Mouse (Mus musculus) intestine, postnatal 0 days (tissue): Measurements from ENCODE around the gene Cgref1. TPM values are rescaled to one million over a fixed set of nuclear protein-coding genes. Genes with fewer than 3 reads are reported as not detected.

Experiments used
- ATAC-seq: fragments of 200-750 bp; cut with Nextera tagmentation; 2 replicates; pipeline ENCODE4 v1.8.0; 2017; ENCODE audit warnings: mild to moderate bottlenecking, moderate TSS enrichment, moderate library complexity
- H3K27ac ChIP-seq: fragments of 300-500 bp; sonication (generic); 2 replicates; pipeline ENCODE4 v1.5.1; 2014; ENCODE audit warnings: mild to moderate bottlenecking, low read depth, low read length, moderate library complexity
- H3K27me3 ChIP-seq: fragments of 300-500 bp; sonication (generic); replicated peaks from 2 replicates; pipeline ENCODE4 v1.6.1; 2014; ENCODE audit warnings: low read length, mixed read lengths; ENCODE audit not compliant: control insufficient read depth, insufficient read depth
- H3K36me3 ChIP-seq: fragments of 300-500 bp; sonication (generic); 2 replicates; pipeline ENCODE4 v1.6.1; 2014; ENCODE audit warnings: mild to moderate bottlenecking, moderate library complexity; ENCODE audit not compliant: control insufficient read depth, insufficient read depth
- H3K4me1 ChIP-seq: fragments of 300-500 bp; sonication (generic); replicated peaks from 2 replicates; pipeline ENCODE4 v1.6.1; 2014; ENCODE audit warnings: antibody characterized with exemption, low read length, mixed read lengths; ENCODE audit not compliant: control insufficient read depth, insufficient read depth
- H3K4me2 ChIP-seq: fragments of 300-500 bp; sonication (generic); replicated peaks from 2 replicates; pipeline ENCODE4 v1.6.1; 2014; ENCODE audit warnings: low read depth, mild to moderate bottlenecking, moderate library complexity
- H3K4me3 ChIP-seq: fragments of 300-500 bp; sonication (generic); 2 replicates; pipeline ENCODE4 v1.5.1; 2014; ENCODE audit warnings: low read depth, low read length
- H3K9ac ChIP-seq: fragments of 300-500 bp; sonication (generic); 2 replicates; pipeline ENCODE4 v1.6.1; 2014; ENCODE audit warnings: mild to moderate bottlenecking, low read depth, low read length
- H3K9me3 ChIP-seq: fragments of 300-500 bp; sonication (generic); 2 replicates; pipeline ENCODE4 v1.6.1; 2016; ENCODE audit warnings: mixed run types; ENCODE audit not compliant: control insufficient read depth
- CTCF ChIP-seq: sonication (generic); IDR thresholded peaks from 2 replicates; pipeline ENCODE4 v1.5.1; 2016; ENCODE audit warnings: low read depth, mild to moderate bottlenecking, control low read depth, antibody characterized with exemption, moderate library complexity
- WGBS: fragments of 180-500 bp; shearing (Covaris S2); extraction: QIAGEN DNeasy Blood & Tissue Kit; methylation state at CpG from one replicate; pipeline ENCODE4 v1.1.7; 2014; 5-methylcytosine and 5-hydroxymethylcytosine counted together
- polyA plus RNA-seq: library from polyadenylated mRNA; unstranded; fragments of >200 nt; fragmentation: Nextera tagmentation; extraction: Ambion mirVana; gene quantifications from 2 replicates; pipeline ENCODE4 v1.2.1, GENCODE M21; 2015

The Cgref1 gene
- polyA plus RNA-seq, 1 experiment from 2014 or later = 618 TPM

DNA sequence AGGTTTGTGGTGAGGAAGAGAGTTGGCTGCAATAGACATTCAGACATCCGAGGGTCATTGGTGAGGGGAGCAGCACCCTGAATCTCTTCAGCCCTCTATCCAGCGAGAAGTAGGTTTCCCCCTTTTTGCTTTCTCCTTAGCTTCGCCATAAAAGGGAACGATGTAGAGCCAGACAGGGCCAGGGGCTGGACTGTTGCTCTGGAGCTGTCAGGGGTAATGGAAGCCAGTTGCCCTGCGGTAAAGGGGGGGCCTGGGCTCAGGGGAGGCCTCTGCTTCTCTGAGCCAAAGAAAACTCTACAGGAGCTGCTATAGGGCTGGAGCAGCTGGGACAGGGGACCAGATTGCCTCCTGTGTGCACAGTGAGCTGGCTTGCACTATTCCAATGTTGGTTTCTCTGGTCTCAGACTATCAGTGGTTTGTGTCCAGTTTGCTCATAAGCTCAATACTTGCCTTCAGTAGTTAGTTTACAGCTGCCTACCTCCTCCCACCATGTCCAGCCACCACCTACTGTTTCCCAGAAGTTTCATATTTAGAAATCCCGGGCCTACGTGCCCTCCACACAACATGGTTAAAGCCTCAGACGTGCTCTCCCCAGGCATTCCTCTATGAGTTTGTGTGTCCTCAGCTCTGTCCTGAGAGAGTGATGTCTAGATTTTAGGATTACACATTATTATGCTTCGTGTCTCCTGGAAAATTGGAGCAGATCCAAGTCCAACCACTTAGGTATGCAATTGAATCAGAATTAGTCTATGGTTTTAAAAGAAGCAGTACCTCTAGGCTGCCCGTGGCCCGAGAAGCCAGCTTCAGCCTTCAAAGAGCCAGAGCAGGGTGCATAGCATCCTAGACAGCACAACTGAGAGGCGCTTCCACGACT lies 36.7 kb downstream of the Cgref1 start:
- Histone ChIP-seq H3K4me1 (peaks cover 24% of the 10 kb centered on the region), H3K4me2 (peak overlapping the region; percentile 90), H3K4me3 (peak overlapping the region; percentile 75), H3K9me3 (no peaks in the 10 kb centered on the region), H3K27ac (peak overlapping the region; percentile 95), H3K36me3 (peaks cover 23% of the 10 kb centered on the region), H3K9ac (peak overlapping the region; percentile 69; the same call in 1 of the 2 replicates), H3K27me3 (no peaks in the 10 kb centered on the region)
- 25% methylated on average over 13 of the region's 13 CpGs for WGBS
- no peak for TF ChIP-seq CTCF
- no peak for ATAC-seq

DNA sequence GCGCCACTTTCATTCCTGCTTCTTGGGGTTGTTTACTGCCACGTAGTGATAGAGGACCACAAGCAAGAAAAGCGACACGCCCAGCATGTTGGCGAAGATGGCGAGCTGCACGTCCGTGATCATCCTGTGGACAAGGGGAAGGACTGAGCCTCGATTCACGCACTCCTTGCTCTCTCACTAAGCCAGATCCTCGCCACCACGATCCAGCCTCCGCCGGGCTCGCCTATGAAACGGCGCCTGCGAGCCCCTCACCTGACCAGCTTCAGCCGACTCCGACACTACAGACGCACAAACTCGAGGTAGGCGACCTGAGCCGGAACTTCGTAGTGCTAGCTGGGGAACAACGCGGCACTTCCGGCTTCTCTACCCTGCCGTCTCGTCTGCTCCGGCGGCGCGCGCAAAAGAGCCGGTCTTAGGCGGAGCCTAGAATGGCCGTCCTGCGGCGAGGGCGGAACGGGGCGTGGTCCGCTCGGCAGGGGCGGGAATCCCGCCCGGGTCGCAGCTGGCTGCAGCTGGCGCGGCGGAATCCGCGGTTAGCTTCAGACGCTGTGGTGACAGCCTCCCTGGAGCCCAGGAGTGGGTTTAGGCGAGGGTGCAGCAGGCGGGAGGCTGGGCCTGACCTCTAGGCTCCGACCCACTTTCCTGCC lies 37.9 kb downstream of the Cgref1 start, which contains the start of gene Ost4:
Ost4 (minus strand) TSS at position 376 of the 647 bp plus-strand sequence.
- Histone ChIP-seq H3K9me3 (no peaks in the 10 kb centered on the region), H3K9ac (peak within 1 kb of the TSS; percentile 81), H3K27ac (peak within 1 kb of the TSS; percentile 95), H3K4me1 (peaks cover 24% of the 10 kb centered on the region), H3K27me3 (no peaks in the 10 kb centered on the region), H3K36me3 (peaks cover 25% of the 10 kb centered on the region), H3K4me3 (peak within 1 kb of the TSS; percentile 75), H3K4me2 (peak within 1 kb of the TSS; percentile 90)
- WGBS = under 1% methylated on average over 58 of the region's 58 CpGs
- ATAC-seq = peak; percentile 89
- TF ChIP-seq CTCF = no peak

DNA sequence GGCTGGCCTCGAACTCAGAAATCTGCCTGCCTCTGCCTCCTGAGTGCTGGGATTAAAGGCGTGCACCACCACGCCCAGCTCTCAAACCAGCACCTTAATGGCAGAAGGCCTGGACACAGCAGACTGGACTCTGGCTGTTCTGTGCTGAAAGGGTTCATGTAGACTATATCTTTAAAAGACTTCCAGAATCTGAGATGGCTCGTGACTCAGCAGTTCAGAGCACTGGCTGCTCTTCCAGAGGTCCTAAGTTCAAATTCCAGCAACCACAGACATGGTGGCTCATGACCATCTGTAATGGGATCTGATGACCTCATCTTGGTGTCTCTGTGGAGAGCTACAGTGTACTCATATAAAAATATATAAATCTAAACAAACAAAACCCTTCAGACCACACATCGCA lies 43.5 kb downstream of the Cgref1 start:
- Histone ChIP-seq H3K27ac (no peak overlapping the region), H3K4me1 (no peaks in the 10 kb centered on the region; the same call in none of the 2 replicates), H3K4me3 (no peak overlapping the region), H3K27me3 (no peaks in the 10 kb centered on the region), H3K36me3 (peaks cover 25% of the 10 kb centered on the region), H3K9me3 (no peaks in the 10 kb centered on the region), H3K9ac (no peak overlapping the region), H3K4me2 (no peak overlapping the region)
- peak; percentile 60 for ATAC-seq
- WGBS = 81% methylated on average over 5 of the region's 5 CpGs
- no peak for TF ChIP-seq CTCF

DNA sequence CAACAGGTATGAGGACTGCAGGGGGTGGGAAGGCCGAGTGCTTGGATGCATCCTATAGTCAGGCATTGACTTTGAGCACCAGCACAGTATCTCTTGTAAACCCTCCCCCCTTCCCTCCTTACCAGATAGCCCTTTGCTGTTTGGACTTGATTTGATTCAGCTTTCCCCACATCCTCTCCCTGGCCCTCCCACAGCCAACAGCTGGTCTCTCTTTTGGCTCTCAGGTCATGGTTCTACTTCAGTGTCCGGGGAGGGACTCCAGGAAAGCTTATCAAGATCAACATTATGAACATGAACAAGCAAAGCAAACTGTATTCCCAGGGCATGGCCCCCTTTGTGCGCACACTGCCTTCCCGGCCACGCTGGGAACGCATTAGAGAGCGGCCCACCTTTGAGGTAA lies 55.0 kb downstream of the Cgref1 start:
- WGBS = 62% methylated on average over 7 of the region's 7 CpGs
- H3K27ac ChIP-seq = peak overlapping the region; percentile 15
- H3K9me3 ChIP-seq = no peaks in the 10 kb centered on the region
- H3K4me2 ChIP-seq = peak overlapping the region; percentile 17; the same call in 1 of the 2 replicates
- peaks cover 35% of the 10 kb centered on the region for H3K36me3 ChIP-seq
- H3K4me1 ChIP-seq = no peaks in the 10 kb centered on the region
- no peak overlapping the region for H3K9ac ChIP-seq
- H3K27me3 ChIP-seq = no peaks in the 10 kb centered on the region
- no peak for TF ChIP-seq CTCF
- no peak overlapping the region for H3K4me3 ChIP-seq
- no peak for ATAC-seq

DNA sequence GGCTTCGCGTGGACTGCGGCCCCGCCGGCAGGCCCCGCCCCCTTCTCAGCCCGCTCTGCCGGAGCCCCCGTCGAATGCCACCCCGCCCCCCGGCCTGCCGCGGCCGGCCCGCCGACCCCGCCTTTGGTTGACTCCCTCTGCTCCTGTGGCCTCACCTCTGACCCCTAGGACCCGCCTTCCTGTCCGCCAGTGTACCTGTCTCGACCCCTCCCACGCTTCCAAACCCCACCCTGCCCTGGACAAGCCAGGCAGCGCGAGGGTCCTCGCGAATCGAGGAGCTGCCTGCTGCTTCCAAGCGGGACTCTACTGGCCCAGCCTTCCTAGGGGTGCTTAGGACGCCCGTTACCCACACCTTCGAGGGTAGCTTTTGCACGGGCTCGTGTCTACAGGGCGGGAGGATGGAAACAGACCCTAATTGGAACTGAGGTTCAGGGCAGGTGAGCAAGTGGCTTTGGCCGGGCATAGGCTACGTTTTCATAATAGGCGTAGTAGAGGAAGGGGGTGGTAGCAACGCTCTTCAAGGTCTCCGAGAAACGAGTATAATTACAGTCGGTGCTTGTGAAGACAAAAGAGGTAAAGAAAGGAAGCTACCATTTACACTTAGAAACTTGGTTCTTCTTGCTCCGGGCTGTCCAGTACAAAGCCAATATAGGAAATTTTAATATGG lies 56.2 kb downstream of the Cgref1 start:
- H3K9ac ChIP-seq = peak overlapping the region; percentile 73
- H3K36me3 ChIP-seq = peaks cover 26% of the 10 kb centered on the region
- no peaks in the 10 kb centered on the region for H3K4me1 ChIP-seq
- WGBS = under 1% methylated on average over 40 of the region's 42 CpGs
- ATAC-seq = peak; percentile 2
- no peaks in the 10 kb centered on the region for H3K9me3 ChIP-seq
- peak overlapping the region; percentile 91 for H3K27ac ChIP-seq
- peak overlapping the region; percentile 62 for H3K4me3 ChIP-seq
- H3K27me3 ChIP-seq = no peaks in the 10 kb centered on the region
- peak overlapping the region; percentile 91 for H3K4me2 ChIP-seq
- no peak for TF ChIP-seq CTCF
